8 mouse cellular contexts compared by ENCODE assay signal in the genomic region with DNA sequence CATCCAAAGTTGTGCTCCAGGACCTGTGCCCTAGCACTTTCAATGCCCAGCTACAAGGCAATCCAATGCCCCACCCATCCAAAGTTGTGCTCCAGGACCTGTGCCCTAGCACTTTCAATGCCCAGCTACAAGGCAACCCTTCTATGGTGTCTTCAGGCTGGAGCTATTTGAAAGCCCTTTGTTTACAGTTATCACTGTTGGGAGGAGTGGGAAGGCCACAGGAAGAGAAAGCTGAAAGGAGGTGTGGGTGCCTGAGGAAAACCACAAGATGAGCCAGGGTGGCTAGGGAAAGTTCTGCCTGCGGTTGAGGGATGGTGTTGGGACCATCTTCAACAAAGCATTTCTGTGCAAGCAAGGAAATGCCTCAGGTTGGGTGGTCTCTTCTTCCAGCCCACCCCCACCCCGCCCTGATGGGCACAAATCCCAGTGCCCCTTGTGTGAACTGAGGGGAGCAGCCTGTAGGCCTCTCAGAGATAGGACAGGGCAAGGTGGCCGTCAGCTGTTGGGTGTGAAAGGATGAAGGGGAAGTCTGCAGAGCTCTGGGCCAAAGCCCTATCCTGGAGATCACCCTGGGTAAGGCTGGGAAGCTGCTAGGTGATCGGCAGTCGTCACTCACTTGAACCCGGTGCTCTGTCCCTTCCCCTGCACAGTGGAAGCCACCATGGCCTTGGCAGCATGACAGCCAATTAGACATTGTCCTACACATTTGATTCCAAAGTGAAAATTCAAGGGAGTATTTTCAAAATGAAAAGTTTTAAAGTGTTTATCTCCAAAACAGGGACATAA. TPM values are rescaled to one million over a fixed set of nuclear protein-coding genes. Genes with fewer than 3 reads are reported as not detected.
DNase-seq lines count a peak whose midpoint lies in the region; ATAC-seq lines count a peak whose summit lies in the region.

No protein-coding gene starts in this region.

- no peak overlapping the region for H3K9ac ChIP-seq in liver, embryonic 11.5 days (ENCODE audit: low read depth, low read length)
- peak overlapping the region; percentile 73; the same call in 1 of the 2 replicates for H3K9ac ChIP-seq in embryonic facial prominence, embryonic 12.5 days
- no peak overlapping the region for H3K9ac ChIP-seq in intestine, embryonic 15.5 days
- H3K9ac ChIP-seq in neural tube, embryonic 14.5 days (replicated peaks; ENCODE audit: low read depth, low read length) = no peak overlapping the region

- no peak for DNase-seq in liver, embryonic 11.5 days (ENCODE audit: low spot score)
- DNase-seq in liver (no peak), MN1 (ENCODE audit: low spot score) (no peak)
- no peak for DNase-seq in adrenal gland, postnatal 4 days (ENCODE audit: low spot score in 2 of 2)
- DNase-seq in layer of hippocampus, adult 8-10 months (ENCODE audit: low spot score in 2 of 2) = no peak

- H3K9me3 ChIP-seq in liver, embryonic 11.5 days (ENCODE audit: control insufficient read depth, low read length) = no peaks in the 10 kb centered on the region
- H3K9me3 ChIP-seq in embryonic facial prominence, embryonic 12.5 days = no peaks in the 10 kb centered on the region
- no peaks in the 10 kb centered on the region for H3K9me3 ChIP-seq in intestine, embryonic 15.5 days
- H3K9me3 ChIP-seq in neural tube, embryonic 14.5 days (ENCODE audit: control insufficient read depth, low read length) = no peaks in the 10 kb centered on the region

- no peak overlapping the region for H3K4me3 ChIP-seq in liver, embryonic 11.5 days (ENCODE audit: low read depth, low read length)
- peak overlapping the region; percentile 57; the same call in 1 of the 2 replicates for H3K4me3 ChIP-seq in embryonic facial prominence, embryonic 12.5 days
- H3K4me3 ChIP-seq in intestine, embryonic 15.5 days (replicated peaks) = peak overlapping the region; percentile 88; the same call in 1 of the 2 replicates
- H3K4me3 ChIP-seq in neural tube, embryonic 14.5 days (ENCODE audit: low read depth, low read length) = peak overlapping the region; percentile 76; the same call in 1 of the 2 replicates

- no peak for ATAC-seq in liver, embryonic 11.5 days (replicated peaks; ENCODE audit: low FRiP score)
- ATAC-seq in embryonic facial prominence, embryonic 12.5 days (ENCODE audit: insufficient number of reproducible peaks, insufficient read depth, low FRiP score, low TSS enrichment) = no peak
- no peak for ATAC-seq in intestine, embryonic 15.5 days
- ATAC-seq in neural tube, embryonic 14.5 days (ENCODE audit: low read depth) = no peak

- H3K36me3 ChIP-seq in liver, embryonic 11.5 days (ENCODE audit: control insufficient read depth, insufficient read depth, low read length) = no peaks in the 10 kb centered on the region
- H3K36me3 ChIP-seq in embryonic facial prominence, embryonic 12.5 days = no peaks in the 10 kb centered on the region
- no peaks in the 10 kb centered on the region for H3K36me3 ChIP-seq in intestine, embryonic 15.5 days
- no peaks in the 10 kb centered on the region for H3K36me3 ChIP-seq in neural tube, embryonic 14.5 days (ENCODE audit: control insufficient read depth, insufficient read depth, low read length)

- no peak overlapping the region for H3K27ac ChIP-seq in liver, embryonic 11.5 days (ENCODE audit: low read depth, low read length)
- H3K27ac ChIP-seq in embryonic facial prominence, embryonic 12.5 days = no peak overlapping the region
- no peak overlapping the region for H3K27ac ChIP-seq in intestine, embryonic 15.5 days
- no peak overlapping the region for H3K27ac ChIP-seq in neural tube, embryonic 14.5 days (ENCODE audit: low read depth, low read length)

- 59% methylated on average over 6 of the region's 6 CpGs for WGBS in liver, embryonic 11.5 days
- 85% methylated on average over 6 of the region's 6 CpGs for WGBS in embryonic facial prominence, embryonic 12.5 days
- WGBS in intestine, embryonic 15.5 days = 78% methylated on average over 6 of the region's 6 CpGs
- 91% methylated on average over 6 of the region's 6 CpGs for WGBS in neural tube, embryonic 14.5 days

- no peaks in the 10 kb centered on the region; the same call in 1 of the 2 replicates for H3K27me3 ChIP-seq in liver, embryonic 11.5 days (replicated peaks; ENCODE audit: control insufficient read depth, insufficient read depth, low read length)
- H3K27me3 ChIP-seq in embryonic facial prominence, embryonic 12.5 days = no peaks in the 10 kb centered on the region
- H3K27me3 ChIP-seq in intestine, embryonic 15.5 days (replicated peaks) = no peaks in the 10 kb centered on the region
- no peaks in the 10 kb centered on the region for H3K27me3 ChIP-seq in neural tube, embryonic 14.5 days (ENCODE audit: control insufficient read depth, insufficient read depth, low read length)

- peaks cover 17% of the 10 kb centered on the region for H3K4me1 ChIP-seq in liver, embryonic 11.5 days (replicated peaks; ENCODE audit: control insufficient read depth, insufficient read depth, low read length)
- peaks cover 24% of the 10 kb centered on the region for H3K4me1 ChIP-seq in embryonic facial prominence, embryonic 12.5 days
- H3K4me1 ChIP-seq in intestine, embryonic 15.5 days (replicated peaks) = peaks cover 20% of the 10 kb centered on the region
- peaks cover 13% of the 10 kb centered on the region; the same call in 1 of the 2 replicates for H3K4me1 ChIP-seq in neural tube, embryonic 14.5 days (ENCODE audit: control insufficient read depth, insufficient read depth, low read length)

- H3K4me2 ChIP-seq in liver, embryonic 11.5 days = peak overlapping the region; percentile 92
- peak overlapping the region; percentile 61 for H3K4me2 ChIP-seq in embryonic facial prominence, embryonic 12.5 days (replicated peaks)
- H3K4me2 ChIP-seq in intestine, embryonic 15.5 days (replicated peaks) = peak overlapping the region; percentile 68
- peak overlapping the region; percentile 58 for H3K4me2 ChIP-seq in neural tube, embryonic 14.5 days (ENCODE audit: low read depth, low read length)

RNA-seq across cellular contexts. Expression of a gene that starts 1.2 kb away (rescaled TPM):
- 2.2 and 2.6 TPM in 2 replicates for polyA plus RNA-seq in liver, embryonic 11.5 days (2014; fragmentation: Nextera tagmentation; extraction: Ambion mirVana)
- polyA plus RNA-seq in embryonic facial prominence, embryonic 12.5 days (2016; fragmentation: Nextera tagmentation; extraction: Ambion mirVana) = 4.0 and 5.8 TPM in 2 replicates
- 3.3 and 3.6 TPM in 2 replicates for polyA plus RNA-seq in intestine, embryonic 15.5 days (2015; fragmentation: Nextera tagmentation; extraction: Ambion mirVana)
- polyA plus RNA-seq in neural tube, embryonic 14.5 days (2014; fragmentation: Nextera tagmentation; extraction: Ambion mirVana) = 7.5 and 9.8 TPM in 2 replicates
- 1 to 10 TPM; 2.2 to 3.3 TPM for total RNA-seq in adrenal gland, postnatal 4 days (2021)
- total RNA-seq in layer of hippocampus, adult 8-10 months (2022) = 10 to 100 TPM; 11.1 to 16.0 (median 13.0) TPM

RNA-seq across cellular contexts. Expression of a gene that starts 1.5 kb away (rescaled TPM):
- polyA plus RNA-seq in liver, embryonic 11.5 days (2014; fragmentation: Nextera tagmentation; extraction: Ambion mirVana) = 0.86 and 0.92 TPM in 2 replicates
- 3.0 and 4.6 TPM in 2 replicates for polyA plus RNA-seq in embryonic facial prominence, embryonic 12.5 days (2016; fragmentation: Nextera tagmentation; extraction: Ambion mirVana)
- polyA plus RNA-seq in intestine, embryonic 15.5 days (2015; fragmentation: Nextera tagmentation; extraction: Ambion mirVana) = 1.1 and 1.2 TPM in 2 replicates
- polyA plus RNA-seq in neural tube, embryonic 14.5 days (2014; fragmentation: Nextera tagmentation; extraction: Ambion mirVana) = 4.6 and 5.1 TPM in 2 replicates
- 1 to 10 TPM; 8.5 to 8.6 TPM for total RNA-seq in adrenal gland, postnatal 4 days (2021)
- total RNA-seq in layer of hippocampus, adult 8-10 months (2022) = 10 to 100 TPM; 17.7 to 24.2 (median 20.8) TPM

RNA-seq across cellular contexts. Expression of a gene that starts 38.1 kb away (rescaled TPM):
- polyA plus RNA-seq in liver, embryonic 11.5 days (2014; fragmentation: Nextera tagmentation; extraction: Ambion mirVana) = 66.4 and 74.2 TPM in 2 replicates
- polyA plus RNA-seq in embryonic facial prominence, embryonic 12.5 days (2016; fragmentation: Nextera tagmentation; extraction: Ambion mirVana) = 36.9 and 40.6 TPM in 2 replicates
- polyA plus RNA-seq in intestine, embryonic 15.5 days (2015; fragmentation: Nextera tagmentation; extraction: Ambion mirVana) = 53.7 and 55.4 TPM in 2 replicates
- polyA plus RNA-seq in neural tube, embryonic 14.5 days (2014; fragmentation: Nextera tagmentation; extraction: Ambion mirVana) = 9.6 and 12.0 TPM in 2 replicates
- 10 to 100 TPM; 19.3 to 20.3 TPM for total RNA-seq in adrenal gland, postnatal 4 days (2021)
- 10 to 100 TPM in 3 of 4 experiments, 1 to 10 TPM in 1; 9.0 to 12.7 (median 11.2) TPM for total RNA-seq in layer of hippocampus, adult 8-10 months (2022)
